Mouse (Mus musculus) kidney, adult 2 months (tissue): ENCODE measurements around the gene Prmt3. TPM values are rescaled to one million over a fixed set of nuclear protein-coding genes. Genes with fewer than 3 reads are reported as not detected.
A peak's percentile ranks its signal among the peaks of the same experiment; 100 is the strongest.

Experiments used
- DNase-seq: peaks from one replicate; pipeline ENCODE4 v3.0.0; 2021
- H3K27ac ChIP-seq: fragments of 200-500 bp; 2 replicates; pipeline ENCODE4 v1.5.1; 2012; ENCODE audit warnings: low read depth, low read length, control low read depth, inconsistent platforms; ENCODE audit not compliant: insufficient read depth
- H3K27me3 ChIP-seq: fragments of 200-500 bp; replicated peaks from 2 replicates; pipeline ENCODE4 v1.6.1; 2012; ENCODE audit warnings: mild to moderate bottlenecking, moderate library complexity, low read length, inconsistent platforms; ENCODE audit not compliant: control insufficient read depth, insufficient read depth
- H3K36me3 ChIP-seq: fragments of 200-500 bp; 2 replicates; pipeline ENCODE4 v1.6.1; 2012; ENCODE audit warnings: mild to moderate bottlenecking, moderate library complexity, low read length, inconsistent platforms; ENCODE audit not compliant: control insufficient read depth, insufficient read depth
- H3K4me1 ChIP-seq: fragments of 200-500 bp; 2 replicates; pipeline ENCODE4 v1.6.1; 2011; ENCODE audit warnings: low read length; ENCODE audit not compliant: control insufficient read depth, insufficient read depth
- H3K4me3 ChIP-seq: fragments of 200-500 bp; 2 replicates; pipeline ENCODE4 v1.5.1; 2011; ENCODE audit warnings: mild to moderate bottlenecking, low read depth, low read length, control low read depth; ENCODE audit not compliant: insufficient read depth
- CTCF ChIP-seq: fragments of 200-500 bp; conservative IDR thresholded peaks from 2 replicates; pipeline ENCODE4 v1.5.1; 2011; ENCODE audit warnings: low read depth, mild to moderate bottlenecking, control low read depth, low read length, moderate library complexity, mixed read lengths; ENCODE audit not compliant: insufficient read depth, insufficient read length
- POLR2A ChIP-seq: fragments of 200-500 bp; IDR thresholded peaks from one replicate; pipeline ENCODE4 v1.6.1; 2011; ENCODE audit warnings: low read depth, low read length, control low read depth
- WGBS: fragments of 180-500 bp; shearing (Covaris S2); methylation state at CpG from one replicate; pipeline ENCODE4 v1.1.7; 2018; 5-methylcytosine and 5-hydroxymethylcytosine counted together
- polyA plus RNA-seq: library from polyadenylated mRNA; depleted of rRNA; stranded (reverse); fragments of >200 nt; gene quantifications from 2 replicates; pipeline ENCODE4 v1.2.3, GENCODE M21; 2012

The Prmt3 gene
- polyA plus RNA-seq, 1 experiment, result 12.1 TPM

DNA sequence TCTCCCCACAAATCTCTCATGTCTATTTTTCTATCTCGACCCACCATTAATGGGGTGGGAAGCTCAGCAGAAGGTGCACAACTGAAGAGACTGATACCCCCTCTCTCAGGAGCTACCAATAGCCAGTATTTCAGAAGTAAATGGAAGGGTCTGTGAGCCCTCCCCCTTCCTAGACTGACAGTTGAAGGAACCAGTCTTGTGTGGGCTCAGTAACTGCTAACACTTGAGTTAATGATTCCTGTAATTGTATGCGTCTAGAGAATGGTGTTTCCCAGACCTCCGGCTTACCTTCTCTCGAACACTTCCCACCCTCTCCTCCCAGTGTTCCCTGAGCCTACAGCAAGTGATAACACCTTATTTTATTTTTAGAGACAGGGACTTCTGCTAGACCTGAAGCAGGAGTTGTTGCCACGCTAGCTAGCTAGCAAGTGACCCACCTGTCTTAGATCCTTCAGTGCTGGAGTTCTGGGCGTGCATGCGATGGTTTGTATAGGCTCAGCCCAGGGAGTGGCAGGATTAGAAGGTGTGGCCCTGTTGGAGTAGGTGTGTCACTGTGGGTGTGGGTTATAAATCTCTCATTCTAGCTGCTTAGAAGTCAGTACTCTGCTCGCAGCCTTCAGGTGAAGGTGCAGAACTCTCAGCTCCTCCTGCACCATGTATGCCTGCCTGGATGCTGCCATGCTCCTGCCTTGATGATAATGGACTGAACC lies 102.0 kb downstream of the Prmt3 start:
- no peak overlapping the region for H3K4me3 ChIP-seq
- no peak overlapping the region for H3K27ac ChIP-seq
- no peaks in the 10 kb centered on the region for H3K36me3 ChIP-seq
- peaks cover 8% of the 10 kb centered on the region for H3K4me1 ChIP-seq
- no peak for TF ChIP-seq CTCF
- no peak for TF ChIP-seq POLR2A
- WGBS, result 60% methylated on average over 8 of the region's 8 CpGs
- DNase-seq, result no peak
- no peaks in the 10 kb centered on the region for H3K27me3 ChIP-seq

DNA sequence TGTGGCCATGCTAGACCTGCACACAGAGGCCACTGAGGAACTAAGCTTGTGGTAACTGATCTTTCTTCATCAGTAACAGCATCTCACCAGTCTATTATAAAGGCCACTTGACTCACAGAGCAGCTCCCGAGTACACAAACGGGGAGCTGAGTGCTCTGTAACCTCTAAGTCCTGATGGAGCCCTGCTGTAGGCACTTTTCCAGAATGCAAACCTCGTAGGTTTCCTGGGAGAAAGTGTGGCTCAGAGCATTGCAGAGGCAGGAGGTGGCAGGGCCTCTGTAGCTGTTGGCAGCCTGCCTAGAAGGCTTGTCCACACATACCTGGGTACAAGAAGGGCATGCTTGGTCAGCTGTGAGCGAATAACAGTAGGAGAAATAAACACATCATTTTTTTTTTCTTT lies 104.1 kb downstream of the Prmt3 start:
- DNase-seq, result peak; percentile 89
- no peak for TF ChIP-seq POLR2A
- no peak for TF ChIP-seq CTCF
- H3K4me1 ChIP-seq, result peaks cover 8% of the 10 kb centered on the region
- H3K27ac ChIP-seq, result no peak overlapping the region
- no peak overlapping the region for H3K4me3 ChIP-seq
- WGBS, result 6% methylated on average over 4 of the region's 4 CpGs
- H3K36me3 ChIP-seq, result no peaks in the 10 kb centered on the region
- H3K27me3 ChIP-seq, result no peaks in the 10 kb centered on the region

DNA sequence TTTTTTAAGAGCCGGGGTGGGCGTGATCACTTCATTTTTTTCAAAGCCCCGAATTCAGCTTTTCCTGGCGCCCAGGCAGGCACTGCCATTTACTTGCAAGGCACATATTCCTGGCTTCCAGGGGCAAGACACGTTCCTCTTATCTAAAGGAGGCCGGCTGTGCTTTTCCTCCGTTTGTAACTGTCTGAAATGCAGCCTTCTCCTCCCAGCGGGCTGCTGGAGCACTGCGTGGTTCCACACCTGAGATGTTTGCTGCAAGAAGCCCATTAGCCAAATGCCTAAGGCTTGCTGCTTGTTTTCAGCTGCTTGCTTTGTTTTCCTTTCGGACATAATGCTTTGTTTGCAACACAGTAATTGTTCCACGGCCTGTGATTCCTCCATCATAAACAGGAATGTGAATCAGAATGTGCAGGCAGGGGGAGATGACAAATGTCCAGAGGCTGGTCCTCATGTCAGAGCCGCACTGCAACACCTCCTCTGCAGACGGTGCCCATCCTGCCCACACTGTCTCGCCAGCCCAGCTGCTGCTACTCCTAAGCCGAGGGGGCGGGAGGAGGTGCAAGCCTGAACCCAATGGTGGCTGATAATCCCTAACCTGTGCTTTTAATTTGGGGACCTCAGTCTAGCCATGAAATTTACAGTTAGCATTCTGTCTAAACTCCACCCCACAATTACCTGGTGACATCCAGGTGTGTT lies 104.7 kb downstream of the Prmt3 start:
- 23% methylated on average over 16 of the region's 16 CpGs for WGBS
- H3K36me3 ChIP-seq, result no peaks in the 10 kb centered on the region
- no peak for DNase-seq

GRCm38 (mm10) chr7:49887776-49888390 lies 109.7 kb downstream of the Prmt3 start:
- TF ChIP-seq POLR2A, result no peak
- TF ChIP-seq CTCF, result no peak
- Histone ChIP-seq H3K27ac (no peak overlapping the region), H3K27me3 (no peaks in the 10 kb centered on the region), H3K4me1 (peaks cover 2% of the 10 kb centered on the region; the same call in 1 of the 2 replicates), H3K4me3 (no peak overlapping the region), H3K36me3 (no peaks in the 10 kb centered on the region)
- WGBS, result 80% methylated on average over 2 of the region's 2 CpGs
- no peak for DNase-seq

More for the DNA sequence above, 104.7 kb downstream of the Prmt3 start:
- peaks cover 8% of the 10 kb centered on the region for H3K4me1 ChIP-seq
- TF ChIP-seq CTCF, result no peak
- H3K4me3 ChIP-seq, result no peak overlapping the region
- H3K27ac ChIP-seq, result no peak overlapping the region
- no peaks in the 10 kb centered on the region for H3K27me3 ChIP-seq

DNA sequence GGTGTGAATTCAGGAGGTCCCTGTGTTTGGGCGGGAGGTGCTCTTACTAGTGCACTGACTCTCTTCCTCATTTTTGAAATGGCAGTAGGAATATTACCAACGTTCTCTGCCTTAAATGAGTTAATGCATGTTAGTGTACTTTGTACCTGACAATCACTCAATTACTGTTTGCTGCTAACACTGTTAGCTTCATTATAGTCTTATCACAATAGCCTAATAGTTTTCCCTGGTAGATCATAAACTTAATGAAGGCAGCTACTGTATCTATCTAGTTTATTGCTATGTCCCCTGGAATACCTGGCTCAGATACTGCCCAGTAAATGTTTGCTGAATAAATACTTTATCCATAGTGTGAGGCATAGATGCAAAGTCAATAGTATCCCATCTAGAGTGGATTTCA lies 116.6 kb downstream of the Prmt3 start:
- TF ChIP-seq POLR2A (no peak), CTCF (no peak)
- DNase-seq, result no peak

DNA sequence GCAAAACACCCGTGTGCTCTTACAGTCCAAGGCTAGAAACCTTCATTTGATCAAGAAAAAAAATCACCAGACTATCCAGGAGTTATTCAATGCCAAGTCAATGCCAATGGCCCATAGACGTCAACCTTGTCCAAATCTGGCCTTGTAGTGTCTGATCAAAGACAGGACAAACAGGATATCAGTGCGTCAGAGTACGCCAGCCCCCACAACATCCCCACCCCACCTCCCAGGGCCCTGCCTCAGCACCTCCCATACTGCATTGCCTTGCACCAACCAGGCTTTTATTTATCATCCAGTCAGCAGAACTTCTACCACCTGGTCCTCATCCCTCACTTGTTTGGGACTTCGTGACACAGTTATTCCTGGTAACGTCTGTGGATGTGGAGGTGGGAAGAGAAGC lies 117.2 kb downstream of the Prmt3 start:
- H3K4me3 ChIP-seq, result no peak overlapping the region
- no peaks in the 10 kb centered on the region for H3K36me3 ChIP-seq
- H3K4me1 ChIP-seq, result no peaks in the 10 kb centered on the region
- no peak for TF ChIP-seq POLR2A
- no peak for TF ChIP-seq CTCF
- H3K27me3 ChIP-seq, result no peaks in the 10 kb centered on the region
- no peak overlapping the region for H3K27ac ChIP-seq
- WGBS, result 71% methylated on average over 6 of the region's 6 CpGs
- no peak for DNase-seq

More for the DNA sequence above, 116.6 kb downstream of the Prmt3 start:
- Histone ChIP-seq H3K27ac (no peak overlapping the region), H3K4me1 (no peaks in the 10 kb centered on the region), H3K27me3 (no peaks in the 10 kb centered on the region), H3K4me3 (no peak overlapping the region), H3K36me3 (no peaks in the 10 kb centered on the region)
- 59% methylated on average over 2 of the region's 2 CpGs for WGBS

DNA sequence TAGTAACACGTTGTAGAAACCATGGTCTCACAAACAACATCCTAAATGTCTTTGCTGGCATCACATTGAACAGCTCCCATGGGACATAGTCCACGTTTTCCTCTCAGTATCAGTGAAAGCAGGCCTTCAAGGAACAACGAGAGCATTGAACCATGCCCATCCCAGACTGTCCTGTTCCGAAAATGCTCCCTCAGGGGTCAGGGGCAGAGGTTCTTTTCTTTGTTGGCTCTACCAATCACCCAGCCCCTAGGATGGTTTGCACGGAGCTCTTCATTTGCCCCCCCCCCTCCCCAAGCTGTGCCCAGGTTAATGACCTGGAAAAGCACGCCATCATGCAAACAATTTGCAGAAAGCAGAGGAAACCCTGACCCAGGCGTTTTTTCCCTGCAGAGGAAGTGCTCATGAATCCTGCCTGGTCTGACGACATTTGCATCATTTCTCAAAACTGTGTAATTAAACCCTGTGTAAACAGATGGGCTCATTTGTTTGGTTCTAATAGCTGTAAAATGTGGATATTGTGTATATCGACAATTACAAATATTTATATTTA lies 123.9 kb downstream of the Prmt3 start:
- peak; percentile 85 for DNase-seq
- TF ChIP-seq POLR2A (no peak), CTCF (no peak)
- Histone ChIP-seq H3K36me3 (no peaks in the 10 kb centered on the region), H3K27me3 (no peaks in the 10 kb centered on the region), H3K27ac (no peak overlapping the region), H3K4me3 (no peak overlapping the region), H3K4me1 (peaks cover 4% of the 10 kb centered on the region; the same call in 1 of the 2 replicates)
- 11% methylated on average over 9 of the region's 9 CpGs for WGBS
